Mouse (Mus musculus) gastrocnemius, adult 8-10 months (tissue): ENCODE data around the gene Polr2h. TPM values are rescaled to one million over a fixed set of nuclear protein-coding genes. Genes with fewer than 3 reads are reported as not detected.
A peak's percentile ranks its signal among the peaks of the same experiment; 100 is the strongest.
"Not testable (repeated sequence)": the region's sequence is repeated elsewhere in the genome, so short reads cannot be mapped to it uniquely, and the experiment has no call there.

Source experiments
- DNase-seq, 2 experiments: peaks; one replicate each; pipeline ENCODE4 v3.0.0; 2022; ENCODE audit warnings: low spot score in 2 of 2
- total RNA-seq, 4 experiments: library from RNA; stranded (reverse); gene quantifications; 2 replicates each; pipeline ENCODE4 v1.2.4; 2022

Gene Polr2h
- 10 to 100 TPM in 2 of 4 experiments, 1 to 10 TPM in 2; 7.5 to 10.5 (median 9.9) TPM for total RNA-seq

GRCm38 (mm10) chr16:20717181-20717977 is at the start of gene Polr2h, which contains the start of gene Clcn2:
Polr2h (plus strand) TSS chr16:20717665.
Clcn2 (minus strand) TSS chr16:20717746.
- DNase-seq, result peak; percentile 94 to 97

DNA sequence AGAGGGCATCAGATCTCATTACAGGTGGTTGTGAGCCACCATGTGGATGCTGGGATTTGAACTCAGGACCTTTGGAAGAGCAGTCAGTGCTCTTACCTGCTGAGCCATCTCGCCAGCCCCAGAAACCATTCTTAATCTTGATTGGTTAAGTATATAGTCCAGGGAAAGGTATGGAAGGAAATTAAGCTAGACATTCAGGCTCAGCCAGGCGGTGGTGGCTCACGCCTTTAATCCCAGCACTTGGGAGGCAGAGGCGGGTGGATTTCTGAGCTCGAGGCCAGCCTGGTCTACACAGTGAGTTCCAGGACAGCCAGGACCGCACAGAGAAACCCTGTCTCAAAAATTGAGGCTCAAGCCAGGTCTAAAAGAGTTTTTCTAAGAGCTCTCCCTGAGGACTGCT is 49.5 kb upstream of the Polr2h start, which contains the start of gene Eif4g1:
Gene Eif4g1 (plus strand): TSS at position 301 of the 400 bp plus-strand sequence.
- DNase-seq, result not testable (repeated sequence)

DNA sequence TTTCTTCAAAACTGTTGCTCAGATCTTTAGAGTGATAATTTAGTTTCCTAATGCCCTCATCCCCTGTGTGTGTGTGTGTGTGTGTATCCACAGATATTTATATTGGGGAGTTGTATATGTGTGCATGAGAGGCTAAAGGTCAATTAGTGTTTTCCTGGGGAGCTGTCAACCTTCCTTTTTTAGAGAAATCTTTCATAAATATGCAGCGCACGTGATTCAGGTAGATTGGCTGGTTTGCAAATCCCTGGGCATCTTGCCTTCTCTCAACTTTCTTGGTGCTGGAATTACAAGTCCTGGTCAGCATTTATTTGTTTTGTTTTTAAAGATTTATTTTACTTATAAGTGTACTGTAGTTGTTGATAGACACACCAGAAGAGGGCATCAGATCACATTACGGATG is 47.2 kb upstream of the Polr2h start:
- no peak for DNase-seq

GRCm38 (mm10) chr16:20671886-20672285 is 45.6 kb upstream of the Polr2h start:
- DNase-seq, result no peak

DNA sequence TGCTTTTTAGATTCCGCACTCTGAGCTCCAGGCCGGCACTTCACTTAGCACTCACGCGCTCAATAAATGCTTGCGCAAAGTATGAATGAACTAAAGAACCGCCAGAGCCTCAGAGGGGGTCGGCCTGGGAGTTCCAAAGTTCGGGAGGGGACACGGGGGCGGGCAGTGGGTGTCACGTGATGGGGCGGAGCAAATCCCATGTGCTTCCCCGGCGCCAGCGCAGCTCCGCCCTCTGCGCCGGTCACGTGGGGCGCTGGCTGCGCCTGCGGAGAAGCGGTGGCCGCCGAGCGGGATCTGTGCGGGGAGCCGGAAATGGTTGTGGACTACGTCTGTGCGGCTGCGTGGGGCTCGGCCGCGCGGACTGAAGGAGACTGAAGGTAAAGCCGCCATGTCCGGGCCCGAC is 45.0 kb upstream of the Polr2h start:
- DNase-seq, result peak; percentile 94 to 95

GRCm38 (mm10) chr16:20672965-20673705 is 44.3 kb upstream of the Polr2h start:
- DNase-seq, result peak; percentile 50 to 63

DNA sequence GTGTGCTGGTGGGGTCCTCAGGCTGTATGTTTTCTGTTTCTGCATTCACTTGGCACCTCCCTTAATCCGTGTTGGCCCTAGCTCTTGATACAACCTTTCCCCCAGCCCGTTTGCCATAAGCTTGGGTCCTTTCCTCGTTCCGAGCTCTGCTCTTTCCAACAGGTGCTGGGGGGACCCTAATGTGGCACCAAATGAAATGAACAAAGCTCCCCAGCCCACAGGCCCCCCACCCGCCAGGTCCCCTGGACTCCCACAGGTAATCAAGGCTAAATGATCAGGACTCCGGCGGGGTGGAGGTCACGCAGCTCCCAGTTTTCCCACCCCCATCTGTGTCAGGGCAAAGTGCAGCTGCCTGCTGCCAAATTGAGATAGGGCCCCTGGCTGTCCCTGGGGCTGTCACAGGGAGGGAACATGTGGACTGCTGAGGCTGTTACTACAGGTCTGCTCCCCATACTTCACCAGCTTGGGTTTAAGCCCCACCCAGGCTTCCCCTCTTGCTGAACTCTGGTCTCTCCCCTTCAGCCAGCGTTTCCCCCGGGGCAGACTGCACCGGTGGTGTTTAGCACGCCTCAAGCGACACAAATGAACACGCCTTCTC is 43.7 kb upstream of the Polr2h start:
- no peak for DNase-seq

DNA sequence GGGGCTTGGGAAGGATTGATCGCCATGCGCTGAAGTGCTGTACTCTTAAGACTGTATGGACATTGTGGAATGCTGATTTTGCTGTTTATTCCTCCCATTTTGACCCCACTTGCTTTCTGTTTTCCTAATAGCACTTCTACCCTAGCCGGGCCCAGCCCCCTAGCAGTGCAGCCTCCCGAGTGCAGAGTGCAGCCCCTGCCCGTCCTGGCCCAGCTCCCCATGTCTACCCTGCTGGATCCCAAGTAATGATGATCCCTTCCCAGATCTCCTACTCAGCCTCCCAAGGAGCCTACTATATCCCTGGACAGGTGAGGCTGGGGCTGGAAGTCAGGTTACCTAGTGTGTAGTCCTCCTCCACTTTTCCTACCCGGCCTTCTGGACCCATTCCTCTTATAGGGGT is 42.3 kb upstream of the Polr2h start:
- DNase-seq, result no peak

- no peak for DNase-seq
Measured at GRCm38 (mm10) chr16:20676702-20677101, 40.8 kb upstream of the Polr2h start.

GRCm38 (mm10) chr16:20677380-20677779 is 40.1 kb upstream of the Polr2h start:
- DNase-seq, result no peak

GRCm38 (mm10) chr16:20677974-20678675 is 39.3 kb upstream of the Polr2h start:
- peak; percentile 87 to 93 for DNase-seq

GRCm38 (mm10) chr16:20690774-20691173 is 26.7 kb upstream of the Polr2h start:
- no peak for DNase-seq

DNA sequence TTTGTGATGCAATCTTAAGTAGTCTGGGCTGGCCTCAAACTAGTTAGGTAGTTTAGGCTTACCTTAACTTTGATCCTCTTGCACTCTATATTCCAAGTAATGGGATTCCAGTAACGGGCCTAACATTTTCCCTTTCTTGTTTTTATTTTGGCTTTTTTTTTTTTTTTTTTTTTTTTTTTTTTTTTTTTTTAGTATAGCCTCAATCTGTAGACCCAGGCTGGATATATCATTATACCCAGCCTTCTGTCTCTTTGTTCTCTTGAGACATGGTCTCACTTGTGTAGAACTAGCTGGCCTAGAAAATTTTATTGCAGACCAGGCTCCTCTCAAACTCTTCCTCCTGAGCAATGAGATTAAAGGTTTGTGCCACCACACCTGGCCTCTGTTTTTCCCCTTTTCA is 25.8 kb upstream of the Polr2h start:
- DNase-seq, result no peak

DNA sequence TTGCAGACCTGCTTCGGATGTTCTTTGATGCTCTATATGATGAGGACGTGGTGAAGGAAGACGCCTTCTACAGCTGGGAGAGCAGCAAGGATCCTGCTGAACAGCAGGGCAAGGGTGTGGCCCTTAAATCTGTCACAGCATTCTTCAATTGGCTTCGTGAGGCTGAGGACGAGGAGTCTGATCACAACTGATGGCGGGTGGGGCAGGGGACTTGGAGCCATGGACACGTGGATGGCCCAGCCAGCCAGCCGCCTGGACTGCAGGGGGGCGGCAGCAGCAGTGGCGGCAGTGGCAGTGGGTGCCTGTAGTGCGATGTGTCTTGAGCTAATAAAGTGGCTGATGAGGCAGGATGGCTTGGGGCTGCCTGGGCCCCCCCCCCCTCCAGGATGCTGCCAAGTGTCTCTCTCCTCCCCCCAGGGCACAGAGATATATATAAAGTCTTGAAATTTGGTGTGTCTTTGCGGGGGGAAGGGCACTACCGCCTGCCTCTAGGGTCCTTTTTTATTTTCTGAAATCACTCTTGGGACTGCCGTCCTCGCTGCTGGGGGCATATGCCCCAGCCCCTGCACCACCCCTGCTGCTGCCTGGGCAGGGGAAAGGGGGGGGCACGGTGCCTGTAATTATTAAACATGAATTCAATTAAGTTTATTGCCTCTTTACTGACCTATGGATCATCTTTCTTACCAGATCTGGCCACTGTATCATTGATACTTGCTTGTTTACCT is 25.1 kb upstream of the Polr2h start:
- no peak for DNase-seq

GRCm38 (mm10) chr16:20693111-20693701 is 24.3 kb upstream of the Polr2h start, which contains the start of gene Fam131a:
Fam131a (plus strand) TSS chr16:20693241.
- peak; percentile 76 to 79 for DNase-seq

DNA sequence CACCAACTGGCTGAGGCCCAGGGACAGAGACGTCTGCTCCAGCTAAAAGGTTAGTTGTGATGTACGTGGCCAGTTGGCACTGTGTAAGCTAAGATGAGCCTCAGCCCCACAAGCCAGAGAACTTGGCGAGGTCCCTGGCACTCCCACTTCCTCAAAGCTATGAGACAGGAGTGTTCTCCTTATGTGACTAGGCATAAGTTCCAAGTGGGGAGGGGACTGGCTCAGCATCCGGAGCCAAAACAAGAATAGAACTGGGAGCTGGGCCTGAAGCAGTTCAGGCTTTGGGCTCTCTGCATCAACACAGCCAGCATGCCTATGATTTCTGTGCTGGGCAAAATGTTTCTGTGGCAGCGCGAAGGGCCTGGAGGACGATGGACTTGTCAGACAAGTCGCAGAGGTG is 22.7 kb upstream of the Polr2h start:
- DNase-seq, result peak; percentile 76 to 81

DNA sequence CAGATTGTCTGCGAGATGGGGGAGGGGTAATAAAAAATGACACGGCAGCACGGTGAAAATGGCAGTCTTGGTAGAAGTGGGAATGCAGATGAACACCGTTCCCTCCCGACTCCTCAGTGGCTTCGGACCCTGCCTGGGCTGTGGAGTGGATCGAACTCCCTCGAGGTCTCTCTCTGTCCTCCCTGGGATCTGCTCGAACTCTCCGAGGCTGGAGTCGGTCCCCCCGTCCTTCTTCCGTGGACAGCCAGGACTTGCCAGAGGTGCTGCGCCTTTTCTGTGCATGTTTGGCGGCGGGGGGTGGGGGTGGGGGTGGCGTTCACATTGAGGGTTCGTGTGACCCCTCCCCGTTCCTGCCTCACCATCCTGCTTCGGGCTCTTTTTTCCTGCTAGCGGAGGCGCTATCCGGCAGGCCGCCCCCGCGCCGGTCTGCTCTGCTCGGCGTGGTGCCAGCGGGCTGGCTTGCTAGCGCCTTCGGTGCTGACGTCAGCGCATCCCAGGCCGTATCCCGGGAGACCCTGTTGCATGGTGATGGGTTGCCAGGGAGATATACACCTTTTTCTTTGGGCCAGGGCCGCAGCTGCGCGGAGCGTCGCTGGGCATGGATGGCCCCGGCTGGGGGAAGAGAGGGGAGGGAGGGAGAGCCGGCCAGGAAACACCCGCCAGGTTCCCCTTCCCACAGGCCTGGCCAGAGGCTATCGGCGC is 21.7 kb upstream of the Polr2h start:
- DNase-seq, result peak; percentile 70 to 72

DNA sequence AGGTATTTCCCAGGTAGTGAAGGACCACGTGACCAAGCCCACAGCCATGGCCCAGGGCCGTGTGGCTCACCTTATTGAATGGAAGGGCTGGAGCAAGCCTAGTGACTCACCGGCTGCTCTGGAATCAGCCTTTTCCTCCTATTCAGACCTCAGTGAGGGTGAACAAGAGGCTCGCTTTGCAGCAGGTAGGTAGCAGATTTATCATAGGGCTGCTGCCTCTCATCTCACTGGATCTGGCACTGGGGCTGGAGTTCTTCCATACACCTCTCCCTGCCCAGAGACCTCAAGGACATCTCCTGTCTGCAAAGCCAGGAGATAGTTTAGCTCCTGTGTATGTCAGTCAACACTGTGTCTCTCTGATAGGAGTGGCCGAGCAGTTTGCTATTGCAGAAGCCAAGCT is 18.2 kb upstream of the Polr2h start:
- no peak for DNase-seq

GRCm38 (mm10) chr16:20700036-20700435 is 17.4 kb upstream of the Polr2h start:
- DNase-seq, result no peak

GRCm38 (mm10) chr16:20701316-20701715 is 16.1 kb upstream of the Polr2h start:
- DNase-seq, result no peak
